Mouse (Mus musculus): ENCODE results near the gene Mrpl14. TPM values are rescaled to one million over a fixed set of nuclear protein-coding genes. Genes with fewer than 3 reads are reported as not detected.

Mrpl14 gene
- polyA plus RNA-seq, 1 experiment from 2014 or later = 169 TPM

- Histone ChIP-seq H3K4me2 (no peak overlapping the region), H3K9me3 (no peaks in the 10 kb centered on the region), H3K9ac (no peak overlapping the region), H3K4me1 (peaks cover 5% of the 10 kb centered on the region; the same call in 1 of the 2 replicates), H3K27me3 (no peaks in the 10 kb centered on the region), H3K27ac (no peak overlapping the region), H3K36me3 (no peaks in the 10 kb centered on the region), H3K4me3 (no peak overlapping the region)
- ATAC-seq (ENCODE audit: borderline replicate concordance, extremely low read depth, low FRiP score, low TSS enrichment) = no peak
- WGBS = 18% methylated on average over 3 of the region's 3 CpGs
Observed at GRCm38 (mm10) chr17:45707376-45707775, 21.3 kb downstream of the Mrpl14 start.

- H3K27me3 ChIP-seq = no peaks in the 10 kb centered on the region
- no peak for ATAC-seq (ENCODE audit: borderline replicate concordance, extremely low read depth, low FRiP score, low TSS enrichment)
- 81% methylated on average over 8 of the region's 8 CpGs for WGBS
- no peak overlapping the region for H3K4me2 ChIP-seq
- no peaks in the 10 kb centered on the region for H3K36me3 ChIP-seq
- no peak overlapping the region for H3K27ac ChIP-seq
- no peak overlapping the region for H3K4me3 ChIP-seq
- no peaks in the 10 kb centered on the region for H3K4me1 ChIP-seq
- no peak overlapping the region for H3K9ac ChIP-seq
- H3K9me3 ChIP-seq = no peaks in the 10 kb centered on the region
Observed at GRCm38 (mm10) chr17:45708179-45708578, 22.1 kb downstream of the Mrpl14 start.

GRCm38 (mm10) chr17:45709829-45710228 is 23.7 kb downstream of the Mrpl14 start:
- Histone ChIP-seq H3K4me3 (no peak overlapping the region), H3K9ac (no peak overlapping the region), H3K4me2 (no peak overlapping the region), H3K27ac (no peak overlapping the region), H3K4me1 (no peaks in the 10 kb centered on the region), H3K27me3 (no peaks in the 10 kb centered on the region), H3K36me3 (no peaks in the 10 kb centered on the region), H3K9me3 (no peaks in the 10 kb centered on the region)
- WGBS = 41% methylated on average over 3 of the region's 3 CpGs
- no peak for ATAC-seq (ENCODE audit: borderline replicate concordance, extremely low read depth, low FRiP score, low TSS enrichment)

GRCm38 (mm10) chr17:45710407-45710806 is 24.3 kb downstream of the Mrpl14 start:
- Histone ChIP-seq H3K4me2 (no peak overlapping the region), H3K9me3 (no peaks in the 10 kb centered on the region), H3K27me3 (no peaks in the 10 kb centered on the region), H3K36me3 (no peaks in the 10 kb centered on the region), H3K4me3 (no peak overlapping the region), H3K9ac (no peak overlapping the region), H3K27ac (no peak overlapping the region), H3K4me1 (no peaks in the 10 kb centered on the region)
- ATAC-seq (ENCODE audit: borderline replicate concordance, extremely low read depth, low FRiP score, low TSS enrichment) = no peak
- 69% methylated on average over 8 of the region's 8 CpGs for WGBS

- H3K27me3 ChIP-seq = no peaks in the 10 kb centered on the region
- 42% methylated on average over 3 of the region's 3 CpGs for WGBS
Observed at GRCm38 (mm10) chr17:45711525-45711924, 25.4 kb downstream of the Mrpl14 start.

GRCm38 (mm10) chr17:45718323-45718722 is 32.2 kb downstream of the Mrpl14 start:
- no peak for ATAC-seq (ENCODE audit: borderline replicate concordance, extremely low read depth, low FRiP score, low TSS enrichment)
- Histone ChIP-seq H3K27ac (no peak overlapping the region), H3K4me2 (no peak overlapping the region), H3K9ac (no peak overlapping the region), H3K9me3 (no peaks in the 10 kb centered on the region), H3K4me3 (no peak overlapping the region), H3K36me3 (no peaks in the 10 kb centered on the region), H3K4me1 (peaks cover under 1% of the 10 kb centered on the region; the same call in 1 of the 2 replicates), H3K27me3 (peaks cover 3% of the 10 kb centered on the region; the same call in 1 of the 2 replicates)
- 7% methylated on average over 10 of the region's 10 CpGs for WGBS

More at GRCm38 (mm10) chr17:45711525-45711924, 25.4 kb downstream of the Mrpl14 start:
- Histone ChIP-seq H3K9me3 (no peaks in the 10 kb centered on the region), H3K4me2 (no peak overlapping the region), H3K36me3 (no peaks in the 10 kb centered on the region), H3K4me1 (no peaks in the 10 kb centered on the region), H3K27ac (no peak overlapping the region), H3K9ac (no peak overlapping the region), H3K4me3 (no peak overlapping the region)
- ATAC-seq (ENCODE audit: borderline replicate concordance, extremely low read depth, low FRiP score, low TSS enrichment) = no peak

- Histone ChIP-seq H3K4me3 (peak overlapping the region; percentile 48), H3K4me2 (peak overlapping the region; percentile 76), H3K27me3 (peaks cover 6% of the 10 kb centered on the region; the same call in 1 of the 2 replicates), H3K36me3 (no peaks in the 10 kb centered on the region), H3K9ac (peak overlapping the region; percentile 70), H3K27ac (no peak overlapping the region), H3K9me3 (no peaks in the 10 kb centered on the region), H3K4me1 (peaks cover 14% of the 10 kb centered on the region; the same call in 1 of the 2 replicates)
- 3% methylated on average over 25 of the region's 25 CpGs for WGBS
- peak; percentile 25; the same call in 1 of the 2 replicates for ATAC-seq (ENCODE audit: borderline replicate concordance, extremely low read depth, low FRiP score, low TSS enrichment)
Observed at GRCm38 (mm10) chr17:45723732-45724573, 37.8 kb downstream of the Mrpl14 start.

- H3K36me3 ChIP-seq = no peaks in the 10 kb centered on the region
- H3K9ac ChIP-seq = no peak overlapping the region
- H3K9me3 ChIP-seq = no peaks in the 10 kb centered on the region
- peaks cover 6% of the 10 kb centered on the region for H3K27me3 ChIP-seq
- WGBS = 84% methylated on average over 10 of the region's 10 CpGs
- ATAC-seq (ENCODE audit: borderline replicate concordance, extremely low read depth, low FRiP score, low TSS enrichment) = no peak
- H3K4me3 ChIP-seq = no peak overlapping the region
- H3K4me1 ChIP-seq = peaks cover 14% of the 10 kb centered on the region; the same call in 1 of the 2 replicates
- H3K27ac ChIP-seq = no peak overlapping the region
- H3K4me2 ChIP-seq = no peak overlapping the region
Observed at GRCm38 (mm10) chr17:45724574-45724921, 38.4 kb downstream of the Mrpl14 start.

- H3K27ac ChIP-seq = peak overlapping the region; percentile 47
- 40% methylated on average over 7 of the region's 7 CpGs for WGBS
- H3K9ac ChIP-seq = no peak overlapping the region
Observed at GRCm38 (mm10) chr17:45726249-45726648, 40.1 kb downstream of the Mrpl14 start.

GRCm38 (mm10) chr17:45727481-45727880 is 41.4 kb downstream of the Mrpl14 start:
- Histone ChIP-seq H3K9ac (no peak overlapping the region), H3K4me2 (no peak overlapping the region), H3K27me3 (peaks cover 13% of the 10 kb centered on the region), H3K27ac (no peak overlapping the region), H3K4me1 (peaks cover 14% of the 10 kb centered on the region; the same call in 1 of the 2 replicates), H3K9me3 (no peaks in the 10 kb centered on the region), H3K36me3 (no peaks in the 10 kb centered on the region), H3K4me3 (no peak overlapping the region)
- WGBS = 68% methylated on average over 2 of the region's 2 CpGs
- no peak for ATAC-seq (ENCODE audit: borderline replicate concordance, extremely low read depth, low FRiP score, low TSS enrichment)

More at GRCm38 (mm10) chr17:45726249-45726648, 40.1 kb downstream of the Mrpl14 start:
- H3K27me3 ChIP-seq = peaks cover 11% of the 10 kb centered on the region
- peaks cover 14% of the 10 kb centered on the region; the same call in 1 of the 2 replicates for H3K4me1 ChIP-seq
- no peak overlapping the region for H3K4me3 ChIP-seq
- no peaks in the 10 kb centered on the region for H3K9me3 ChIP-seq
- 0 out of 2 replicates have a peak overlapping the region, but pooled peaks have one; percentile 16 for H3K4me2 ChIP-seq
- no peaks in the 10 kb centered on the region for H3K36me3 ChIP-seq
- no peak for ATAC-seq (ENCODE audit: borderline replicate concordance, extremely low read depth, low FRiP score, low TSS enrichment)

GRCm38 (mm10) chr17:45727983-45728723 is 42.0 kb downstream of the Mrpl14 start:
- H3K36me3 ChIP-seq = no peaks in the 10 kb centered on the region
- H3K27ac ChIP-seq = no peak overlapping the region
- H3K9ac ChIP-seq = no peak overlapping the region
- no peaks in the 10 kb centered on the region for H3K9me3 ChIP-seq
- H3K4me2 ChIP-seq = no peak overlapping the region
- 51% methylated on average over 8 of the region's 8 CpGs for WGBS
- H3K27me3 ChIP-seq = peaks cover 15% of the 10 kb centered on the region
- no peak overlapping the region for H3K4me3 ChIP-seq
- peaks cover 15% of the 10 kb centered on the region; the same call in 1 of the 2 replicates for H3K4me1 ChIP-seq
- no peak for ATAC-seq (ENCODE audit: borderline replicate concordance, extremely low read depth, low FRiP score, low TSS enrichment)

- H3K36me3 ChIP-seq = no peaks in the 10 kb centered on the region
- WGBS = 37% methylated on average over 10 of the region's 10 CpGs
- H3K27ac ChIP-seq = no peak overlapping the region
- ATAC-seq (ENCODE audit: borderline replicate concordance, extremely low read depth, low FRiP score, low TSS enrichment) = no peak
- no peaks in the 10 kb centered on the region for H3K9me3 ChIP-seq
- H3K4me3 ChIP-seq = no peak overlapping the region
- no peak overlapping the region for H3K4me2 ChIP-seq
- no peak overlapping the region for H3K9ac ChIP-seq
- peaks cover 20% of the 10 kb centered on the region for H3K27me3 ChIP-seq
- H3K4me1 ChIP-seq = peaks cover 20% of the 10 kb centered on the region
Observed at GRCm38 (mm10) chr17:45729387-45729786, 43.3 kb downstream of the Mrpl14 start.
